Mouse (Mus musculus) monocyte, adult 59 days (primary cell): Measurements from ENCODE around the gene Pramel5. TPM values are rescaled to one million over a fixed set of nuclear protein-coding genes. Genes with fewer than 3 reads are reported as not detected.

Source experiments
- total RNA-seq, 2 experiments: library from RNA; stranded (reverse); gene quantifications; one replicate each; pipeline ENCODE4 v1.2.4; 2023

Gene Pramel5
- total RNA-seq = not detected

GRCm38 (mm10) chr4:144280388-144280787, at the start of gene Pramel5:
Gene Pramel5, minus strand, starts transcription at chr4:144280488.

GRCm38 (mm10) chr4:144329949-144330348, 49.7 kb upstream of the Pramel5 start, which contains the start of gene Gm13128:
Gene Gm13128, plus strand, starts transcription at chr4:144330249.

Other genes with a start within 250 kb of the Pramel5 start
- not detected for gene Pramel4, start 221.4 kb downstream of the Pramel5 start, total RNA-seq
- gene Gm13102, start 174.0 kb downstream of the Pramel5 start, total RNA-seq = not detected
- gene Oog3, start 117.8 kb downstream of the Pramel5 start, total RNA-seq = not detected
- gene Oog2, start 89.8 kb downstream of the Pramel5 start, total RNA-seq = not detected
- not detected for gene C87977, start 67.2 kb downstream of the Pramel5 start, total RNA-seq
- not detected for gene Gm13128, start 49.8 kb upstream of the Pramel5 start, total RNA-seq
- gene Gm13119, start 77.5 kb upstream of the Pramel5 start, total RNA-seq = not detected
- not detected for gene Pramef20, start 97.4 kb upstream of the Pramel5 start, total RNA-seq
- gene Pramef12, start 128.0 kb upstream of the Pramel5 start, total RNA-seq = not detected
- gene 1700012P22Rik, start 158.3 kb upstream of the Pramel5 start, total RNA-seq = not detected
- not detected for gene Gm9944, start 172.8 kb upstream of the Pramel5 start, total RNA-seq
- gene Aadacl3, start 183.3 kb upstream of the Pramel5 start, total RNA-seq = not detected
- gene 9430007A20Rik, start 239.3 kb upstream of the Pramel5 start, total RNA-seq = not detected